Mouse (Mus musculus): ENCODE data around the gene Gm6525.

DNA sequence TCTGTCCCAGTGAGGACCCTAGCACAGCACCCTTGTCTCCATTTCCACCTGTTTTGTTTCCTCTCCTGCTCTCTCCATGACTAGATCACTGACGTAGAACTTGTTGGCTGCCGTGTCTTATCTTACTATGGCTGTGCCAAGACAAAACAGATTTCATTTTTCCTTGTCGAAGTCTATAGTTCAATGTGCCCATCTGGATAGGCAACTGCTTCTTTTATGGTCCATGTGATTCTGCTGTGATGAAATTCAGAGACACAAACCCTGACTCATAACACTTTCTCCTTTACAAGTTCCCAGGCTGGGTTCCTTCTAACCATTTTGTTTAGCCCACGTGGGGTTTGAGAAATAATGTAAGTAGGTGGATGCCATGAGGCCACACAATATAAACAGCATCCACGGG, 7.8 kb upstream of the Gm6525 start:
- TF ChIP-seq CTCF (IDR thresholded peaks at IDR 0.05) (no peak), EP300 (IDR thresholded peaks at IDR 0.05) (no peak)

Data from lung, postnatal 0 days (tissue).